Comparison of ENCODE assay signal across 9 mouse cellular contexts in the genomic region with DNA sequence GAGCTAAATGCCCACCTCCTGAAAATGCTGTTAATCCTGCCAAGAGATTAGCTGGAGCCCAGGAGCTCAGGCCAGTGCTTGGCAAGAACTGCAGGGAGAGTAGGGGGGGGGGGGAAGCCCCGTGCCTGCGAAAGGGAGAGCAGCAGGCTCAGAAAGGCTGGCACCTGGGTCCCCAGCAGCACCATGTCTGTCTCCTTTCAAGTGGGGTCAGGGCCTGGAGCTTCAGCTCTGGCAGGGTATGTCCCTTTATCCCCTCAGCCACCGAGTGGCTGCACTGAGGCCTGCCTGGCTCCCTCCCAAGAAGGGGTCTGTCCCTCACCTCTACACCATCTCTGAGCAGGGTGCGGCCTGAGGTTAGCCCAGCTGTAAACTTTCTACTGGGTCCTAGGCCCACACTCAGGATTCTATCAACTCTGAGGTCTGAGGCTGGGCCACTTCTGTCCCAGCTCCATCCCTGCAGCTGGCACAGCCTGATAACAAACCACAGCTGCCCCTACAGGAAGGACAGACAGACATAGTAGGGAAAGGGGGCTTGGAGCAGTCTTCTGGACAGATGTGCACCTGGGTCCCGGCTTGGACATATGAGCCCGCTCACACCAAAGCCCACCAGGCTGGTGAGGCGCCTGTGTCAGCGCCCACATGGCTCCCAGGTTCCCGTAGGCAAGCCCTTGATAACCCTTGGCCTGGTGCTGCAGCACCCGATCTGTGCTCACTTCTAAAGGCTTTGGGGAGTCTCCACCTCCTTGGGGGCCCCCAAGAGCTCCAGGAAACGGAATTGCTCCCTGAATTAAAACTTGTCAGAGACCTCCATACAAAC. TPM values are rescaled to one million over a fixed set of nuclear protein-coding genes. Genes with fewer than 3 reads are reported as not detected.
DNase-seq lines count a peak whose midpoint lies in the region; ATAC-seq and TF ChIP-seq lines count a peak whose summit lies in the region.
"Had no signal": no experiment of that assay in that cellular context is flagged by ENCODE, and none has a peak within 500 bp of the region (broad histone marks: within the 10 kb centered on the region; RNA-seq: fewer than 3 reads in every experiment).

No protein-coding gene starts in this region.

- intact Hi-C loops in heart, postnatal 25 days (cut with DNase I) = no loop called here
- intact Hi-C loops in gastrocnemius, adult 2 months (cut with DNase I) = no loop called here

- no peak overlapping the region for H3K4me3 ChIP-seq in heart, embryonic 12.5 days
- H3K4me3 ChIP-seq in MEL (ENCODE audit: control insufficient read depth in 1 of 2, insufficient read depth in 1 of 2, low read depth in 2 of 2, low read length in 2 of 2) = peak overlapping the region; percentile 7 to 39; a peak in 3 of 4 replicates
- no peak overlapping the region for H3K4me3 ChIP-seq in forebrain, embryonic 15.5 days
- peak overlapping the region; percentile 77 for H3K4me3 ChIP-seq in liver, embryonic 15.5 days (replicated peaks)
- H3K4me3 ChIP-seq in gastrocnemius, adult 2 months = no peak overlapping the region

- peak; percentile 60 to 79 for TF ChIP-seq EP300 in MEL (IDR thresholded peaks at IDR 0.05; ENCODE audit: low read depth in 1 of 2, low read length in 2 of 2)

- no peak for TF ChIP-seq CTCF in MEL (IDR thresholded peaks at IDR 0.05 in 2 of 3, conservative IDR thresholded peaks at IDR 0.05 in 1 of 3; ENCODE audit: control insufficient read depth in 1 of 3, insufficient read depth in 1 of 3, low read depth in 2 of 3, low read length in 3 of 3, poor library complexity in 1 of 3, severe bottlenecking in 1 of 3)
- no peak for TF ChIP-seq CTCF in gastrocnemius, adult 2 months (IDR thresholded peaks at IDR 0.05)

- H3K27me3 ChIP-seq in heart, embryonic 12.5 days (replicated peaks) = peaks cover 22% of the 10 kb centered on the region
- H3K27me3 ChIP-seq in MEL (ENCODE audit: control insufficient read depth in 1 of 2, insufficient read depth in 2 of 2, low read length in 2 of 2) = no peaks in the 10 kb centered on the region
- H3K27me3 ChIP-seq in forebrain, embryonic 15.5 days = peaks cover 21% of the 10 kb centered on the region
- peaks cover 24% of the 10 kb centered on the region for H3K27me3 ChIP-seq in liver, embryonic 15.5 days

- H3K9me3 ChIP-seq in heart, embryonic 12.5 days (replicated peaks) = no peaks in the 10 kb centered on the region
- H3K9me3 ChIP-seq in MEL (replicated peaks; ENCODE audit: insufficient read depth, low read length) = no peaks in the 10 kb centered on the region
- H3K9me3 ChIP-seq in forebrain, embryonic 15.5 days = no peaks in the 10 kb centered on the region
- no peaks in the 10 kb centered on the region for H3K9me3 ChIP-seq in liver, embryonic 15.5 days (replicated peaks)

- WGBS in heart, embryonic 12.5 days = 70% methylated on average over 11 of the region's 11 CpGs
- WGBS in forebrain, embryonic 15.5 days = 53% methylated on average over 11 of the region's 11 CpGs
- 21% methylated on average over 11 of the region's 11 CpGs for WGBS in liver, embryonic 15.5 days (ENCODE audit: insufficient replicate concordance)

- TF ChIP-seq POLR2A in MEL (IDR thresholded peaks at IDR 0.05; ENCODE audit: control insufficient read depth in 1 of 2, insufficient read depth in 1 of 2, low read depth in 1 of 2, low read length in 2 of 2, poor library complexity in 1 of 2) = no peak

- H3K27ac ChIP-seq in heart, embryonic 12.5 days (ENCODE audit: poor library complexity, severe bottlenecking) = no peak overlapping the region
- peak overlapping the region; percentile 69 for H3K27ac ChIP-seq in MEL (ENCODE audit: control insufficient read depth, low read depth, low read length)
- H3K27ac ChIP-seq in forebrain, embryonic 15.5 days (replicated peaks) = 0 out of 2 replicates have a peak overlapping the region, but pooled peaks have one; percentile 2
- H3K27ac ChIP-seq in liver, embryonic 15.5 days (replicated peaks) = peak overlapping the region; percentile 87
- H3K27ac ChIP-seq in gastrocnemius, adult 2 months = no peak overlapping the region

- DNase-seq in heart, postnatal 25 days (ENCODE audit: low spot score) = no peak
- peak; percentile 76 for DNase-seq in MEL (ENCODE audit: low read depth, low spot score)
- no peak for DNase-seq in gastrocnemius, adult 2 months
- no peak for DNase-seq in frontal cortex, postnatal 25 days (ENCODE audit: low spot score in 2 of 2)
- no peak for DNase-seq in adrenal gland, adult 2 months
- DNase-seq: kidney, postnatal 36 days had no signal

- peaks cover 21% of the 10 kb centered on the region for H3K79me2 ChIP-seq in MEL (ENCODE audit: control insufficient read depth, insufficient read depth, low read length, poor library complexity)

- H3K4me2 ChIP-seq in heart, embryonic 12.5 days = no peak overlapping the region
- H3K4me2 ChIP-seq in forebrain, embryonic 15.5 days (replicated peaks) = no peak overlapping the region
- H3K4me2 ChIP-seq in liver, embryonic 15.5 days = peak overlapping the region; percentile 97

- no peak for ATAC-seq in heart, embryonic 12.5 days (ENCODE audit: insufficient number of reproducible peaks, low FRiP score)
- no peak for ATAC-seq in forebrain, embryonic 15.5 days (replicated peaks)
- ATAC-seq in liver, embryonic 15.5 days (ENCODE audit: insufficient read depth) = peak; percentile 73

- H3K9ac ChIP-seq in heart, embryonic 12.5 days = peak overlapping the region; percentile 30
- peak overlapping the region; percentile 9 for H3K9ac ChIP-seq in MEL (ENCODE audit: control insufficient read depth, low read depth, low read length, poor library complexity, severe bottlenecking)
- 0 out of 2 replicates have a peak overlapping the region, but pooled peaks have one; percentile 15 for H3K9ac ChIP-seq in forebrain, embryonic 15.5 days (replicated peaks)
- H3K9ac ChIP-seq in liver, embryonic 15.5 days = peak overlapping the region; percentile 88

- H3K4me1 ChIP-seq in heart, embryonic 12.5 days (replicated peaks) = peaks cover 49% of the 10 kb centered on the region
- H3K4me1 ChIP-seq in MEL (ENCODE audit: control insufficient read depth in 1 of 2, insufficient read depth in 2 of 2, low read length in 2 of 2) = peaks cover 15 to 26% of the 10 kb centered on the region in 2 experiments
- peaks cover 42% of the 10 kb centered on the region for H3K4me1 ChIP-seq in forebrain, embryonic 15.5 days
- peaks cover 84% of the 10 kb centered on the region for H3K4me1 ChIP-seq in liver, embryonic 15.5 days (replicated peaks)

- H3K36me3 ChIP-seq in heart, embryonic 12.5 days = peaks cover 29% of the 10 kb centered on the region
- H3K36me3 ChIP-seq in MEL (ENCODE audit: control insufficient read depth in 1 of 2, insufficient read depth in 2 of 2, low read length in 2 of 2) = peaks cover 0 to 7% of the 10 kb centered on the region in 2 experiments; a peak in 2 of 4 replicates
- H3K36me3 ChIP-seq in forebrain, embryonic 15.5 days = peaks cover 16% of the 10 kb centered on the region
- H3K36me3 ChIP-seq in liver, embryonic 15.5 days (replicated peaks) = peaks cover 29% of the 10 kb centered on the region; the same call in 1 of the 2 replicates

- no peak for TF ChIP-seq RAD21 in MEL (IDR thresholded peaks at IDR 0.05; ENCODE audit: low read depth, low read length)

RNA-seq across cellular contexts. Expression of gene Kiss1r, which starts 2.4 kb away (rescaled TPM):
- 0.45 and 0.55 TPM in 2 replicates for polyA plus RNA-seq in heart, embryonic 12.5 days (2016; fragmentation: Nextera tagmentation; extraction: Ambion mirVana)
- under 1 TPM; 0.14 to 0.18 TPM for total RNA-seq in heart, postnatal 25 days (2021)
- total RNA-seq in MEL (2012; rRNA removed) = 9.1 and 10.8 TPM in 2 replicates
- polyA plus RNA-seq in MEL (2012; ENCODE audit: insufficient read depth in 1 of 2, insufficient read length in 2 of 2, low read depth in 1 of 2, low replicate concordance in 2 of 2, missing spikeins in 1 of 2) = 10 to 100 TPM in 1 of 2 experiments, not detected in 1; 23.5 TPM
- 2.2 and 2.7 TPM in 2 replicates for polyA plus RNA-seq in forebrain, embryonic 15.5 days (2015; fragmentation: Nextera tagmentation; extraction: Ambion mirVana)
- polyA plus RNA-seq in liver, embryonic 15.5 days (2015; fragmentation: Nextera tagmentation; extraction: Ambion mirVana) = 0.32 and 0.37 TPM in 2 replicates
- under 1 TPM; 0.17 to 0.23 TPM for total RNA-seq in gastrocnemius, adult 2 months (2021)
- total RNA-seq in adrenal gland, adult 2 months (2021) = 1 to 10 TPM; 1.4 TPM
- polyA plus RNA-seq in adrenal gland, adult 2 months (2012; rRNA removed) = 11.8 and 15.1 TPM in 2 replicates

RNA-seq across cellular contexts. Expression of gene Gm26602, which starts 3.7 kb away (rescaled TPM):
- 16.8 and 19.3 TPM in 2 replicates for polyA plus RNA-seq in heart, embryonic 12.5 days (2016; fragmentation: Nextera tagmentation; extraction: Ambion mirVana)
- total RNA-seq in heart, postnatal 25 days (2021) = not detected
- 5.2 and 10.2 TPM in 2 replicates for total RNA-seq in MEL (2012; rRNA removed)
- 1 to 10 TPM in 1 of 2 experiments, not detected in 1; 4.5 TPM for polyA plus RNA-seq in MEL (2012; ENCODE audit: insufficient read depth in 1 of 2, insufficient read length in 2 of 2, low read depth in 1 of 2, low replicate concordance in 2 of 2, missing spikeins in 1 of 2)
- 10.4 and 21.1 TPM in 2 replicates for polyA plus RNA-seq in forebrain, embryonic 15.5 days (2015; fragmentation: Nextera tagmentation; extraction: Ambion mirVana)
- polyA plus RNA-seq in liver, embryonic 15.5 days (2015; fragmentation: Nextera tagmentation; extraction: Ambion mirVana) = not detected in 2 replicates
- total RNA-seq in gastrocnemius, adult 2 months (2021) = not detected
- total RNA-seq in adrenal gland, adult 2 months (2021) = not detected
- polyA plus RNA-seq in adrenal gland, adult 2 months (2012; rRNA removed) = not detected in 2 replicates

RNA-seq across cellular contexts. Expression of gene Med16, which starts 5.6 kb away (rescaled TPM):
- polyA plus RNA-seq in heart, embryonic 12.5 days (2016; fragmentation: Nextera tagmentation; extraction: Ambion mirVana) = 48.3 and 50.1 TPM in 2 replicates
- total RNA-seq in heart, postnatal 25 days (2021) = 10 to 100 TPM; 49.2 to 50.7 TPM
- 16.6 and 17.3 TPM in 2 replicates for total RNA-seq in MEL (2012; rRNA removed)
- 10 to 100 TPM in 1 of 2 experiments, not detected in 1; 41.2 TPM for polyA plus RNA-seq in MEL (2012; ENCODE audit: insufficient read depth in 1 of 2, insufficient read length in 2 of 2, low read depth in 1 of 2, low replicate concordance in 2 of 2, missing spikeins in 1 of 2)
- polyA plus RNA-seq in forebrain, embryonic 15.5 days (2015; fragmentation: Nextera tagmentation; extraction: Ambion mirVana) = 53.2 and 56.6 TPM in 2 replicates
- 16.4 and 18.0 TPM in 2 replicates for polyA plus RNA-seq in liver, embryonic 15.5 days (2015; fragmentation: Nextera tagmentation; extraction: Ambion mirVana)
- 10 to 100 TPM; 32.6 to 37.2 TPM for total RNA-seq in gastrocnemius, adult 2 months (2021)
- 10 to 100 TPM; 38.4 to 43.0 TPM for total RNA-seq in adrenal gland, adult 2 months (2021)
- polyA plus RNA-seq in adrenal gland, adult 2 months (2012; rRNA removed) = 126 and 132 TPM in 2 replicates

RNA-seq across cellular contexts. Expression of gene R3hdm4, which starts 6.7 kb away (rescaled TPM):
- polyA plus RNA-seq in heart, embryonic 12.5 days (2016; fragmentation: Nextera tagmentation; extraction: Ambion mirVana) = 92.8 and 97.3 TPM in 2 replicates
- 10 to 100 TPM; 81.1 to 82.9 TPM for total RNA-seq in heart, postnatal 25 days (2021)
- total RNA-seq in MEL (2012; rRNA removed) = 22.7 and 29.1 TPM in 2 replicates
- 100 to 1,000 TPM in 1 of 2 experiments, not detected in 1; 105 TPM for polyA plus RNA-seq in MEL (2012; ENCODE audit: insufficient read depth in 1 of 2, insufficient read length in 2 of 2, low read depth in 1 of 2, low replicate concordance in 2 of 2, missing spikeins in 1 of 2)
- polyA plus RNA-seq in forebrain, embryonic 15.5 days (2015; fragmentation: Nextera tagmentation; extraction: Ambion mirVana) = 272 and 277 TPM in 2 replicates
- polyA plus RNA-seq in liver, embryonic 15.5 days (2015; fragmentation: Nextera tagmentation; extraction: Ambion mirVana) = 52.4 and 55.6 TPM in 2 replicates
- total RNA-seq in gastrocnemius, adult 2 months (2021) = 100 to 1,000 TPM; 107 to 121 TPM
- total RNA-seq in adrenal gland, adult 2 months (2021) = 10 to 100 TPM; 87.8 to 93.5 TPM
- 197 and 231 TPM in 2 replicates for polyA plus RNA-seq in adrenal gland, adult 2 months (2012; rRNA removed)

RNA-seq across cellular contexts. Expression of gene Arid3a, which starts 12.5 kb away (rescaled TPM):
- polyA plus RNA-seq in heart, embryonic 12.5 days (2016; fragmentation: Nextera tagmentation; extraction: Ambion mirVana) = 6.3 and 8.3 TPM in 2 replicates
- total RNA-seq in heart, postnatal 25 days (2021) = 1 to 10 TPM; 1.9 to 2.0 TPM
- 11.8 and 12.5 TPM in 2 replicates for total RNA-seq in MEL (2012; rRNA removed)
- polyA plus RNA-seq in MEL (2012; ENCODE audit: insufficient read depth in 1 of 2, insufficient read length in 2 of 2, low read depth in 1 of 2, low replicate concordance in 2 of 2, missing spikeins in 1 of 2) = 10 to 100 TPM in 1 of 2 experiments, not detected in 1; 17.2 TPM
- polyA plus RNA-seq in forebrain, embryonic 15.5 days (2015; fragmentation: Nextera tagmentation; extraction: Ambion mirVana) = 2.7 and 3.1 TPM in 2 replicates
- 6.1 and 7.4 TPM in 2 replicates for polyA plus RNA-seq in liver, embryonic 15.5 days (2015; fragmentation: Nextera tagmentation; extraction: Ambion mirVana)
- 1 to 10 TPM; 1.8 to 2.1 TPM for total RNA-seq in gastrocnemius, adult 2 months (2021)
- 1 to 10 TPM; 4.6 to 6.5 TPM for total RNA-seq in adrenal gland, adult 2 months (2021)
- polyA plus RNA-seq in adrenal gland, adult 2 months (2012; rRNA removed) = 5.9 and 9.1 TPM in 2 replicates

Comparison
In these comparisons a context has a peak if more than half of its experiments do, and no peak if none do; other contexts are left out.
1. H3K27ac ChIP-seq: peak in MEL (single experiment), forebrain, embryonic 15.5 days (single experiment) and liver, embryonic 15.5 days (single experiment); none in heart, embryonic 12.5 days (single experiment) and gastrocnemius, adult 2 months (single experiment).
2. H3K4me3 ChIP-seq: peak in MEL (2 of 2) and liver, embryonic 15.5 days (single experiment); none in heart, embryonic 12.5 days (single experiment), forebrain, embryonic 15.5 days (single experiment) and gastrocnemius, adult 2 months (single experiment).
3. H3K9ac ChIP-seq: peak in every context shown above with its lines; median percentile 88 in liver, embryonic 15.5 days; 30 in heart, embryonic 12.5 days; 15 in forebrain, embryonic 15.5 days; 9 in MEL.